24 mouse cellular contexts compared by ENCODE assay signal in genomic region chr11:67741569-67741968, GRCm38 (mm10). TPM values are rescaled to one million over a fixed set of nuclear protein-coding genes. Genes with fewer than 3 reads are reported as not detected.
DNase-seq lines count a peak whose midpoint lies in the region; ATAC-seq and TF ChIP-seq lines count a peak whose summit lies in the region.
"Had no signal": no experiment of that assay in that cellular context is flagged by ENCODE, and none has a peak within 500 bp of the region (broad histone marks: within the 10 kb centered on the region; RNA-seq: fewer than 3 reads in every experiment).

No protein-coding gene starts in this region.

- H3K4me1 ChIP-seq in intestine, postnatal 0 days (replicated peaks; ENCODE audit: control insufficient read depth, insufficient read depth, low read length): no peaks in the 10 kb centered on the region
- H3K4me1 ChIP-seq in intestine, embryonic 16.5 days (ENCODE audit: control insufficient read depth, insufficient read depth, low read length): no peaks in the 10 kb centered on the region
- no peaks in the 10 kb centered on the region for H3K4me1 ChIP-seq in lung, embryonic 14.5 days (ENCODE audit: insufficient read depth)
- no peaks in the 10 kb centered on the region for H3K4me1 ChIP-seq in cortical plate, adult 2 months (ENCODE audit: control insufficient read depth, insufficient read depth, low read length)
- H3K4me1 ChIP-seq: embryonic facial prominence, embryonic 12.5 days; heart, embryonic 13.5 days; hindbrain, embryonic 13.5 days had no signal

- H3K27me3 ChIP-seq in intestine, postnatal 0 days (replicated peaks; ENCODE audit: control insufficient read depth, insufficient read depth, low read length): no peaks in the 10 kb centered on the region
- H3K27me3 ChIP-seq in intestine, embryonic 16.5 days (replicated peaks; ENCODE audit: control insufficient read depth, insufficient read depth, low read length): no peaks in the 10 kb centered on the region
- no peaks in the 10 kb centered on the region for H3K27me3 ChIP-seq in lung, embryonic 14.5 days (ENCODE audit: insufficient read depth, low read length)
- H3K27me3 ChIP-seq: embryonic facial prominence, embryonic 12.5 days; heart, embryonic 13.5 days; hindbrain, embryonic 13.5 days had no signal

- no peaks in the 10 kb centered on the region for H3K9me3 ChIP-seq in intestine, postnatal 0 days (ENCODE audit: control insufficient read depth)
- H3K9me3 ChIP-seq in intestine, embryonic 16.5 days (ENCODE audit: control insufficient read depth, low read length): no peaks in the 10 kb centered on the region
- no peaks in the 10 kb centered on the region for H3K9me3 ChIP-seq in lung, embryonic 14.5 days (ENCODE audit: low read depth, low read length)
- H3K9me3 ChIP-seq: embryonic facial prominence, embryonic 12.5 days; heart, embryonic 13.5 days; hindbrain, embryonic 13.5 days had no signal

- no peak for DNase-seq in frontal cortex, postnatal 10 days (ENCODE audit: low spot score in 2 of 2)
- no peak for DNase-seq in lung, embryonic 14.5 days
- no peak for DNase-seq in lung, postnatal 10 days
- DNase-seq in spleen, adult 12 weeks (ENCODE audit: low spot score): no peak
- DNase-seq: adrenal gland, postnatal 14 days; cerebellum, adult 2 months; cerebellum, postnatal 14 days; gastrocnemius, postnatal 14 days; heart, postnatal 10 days had no signal

- no peak overlapping the region for H3K27ac ChIP-seq in intestine, postnatal 0 days (ENCODE audit: low read depth, low read length)
- no peak overlapping the region for H3K27ac ChIP-seq in intestine, embryonic 16.5 days (ENCODE audit: low read length)
- H3K27ac ChIP-seq in lung, embryonic 14.5 days (ENCODE audit: low read depth): no peak overlapping the region
- no peak overlapping the region for H3K27ac ChIP-seq in cortical plate, adult 2 months (ENCODE audit: insufficient read depth, low read length)
- H3K27ac ChIP-seq: embryonic facial prominence, embryonic 12.5 days; heart, embryonic 13.5 days; hindbrain, embryonic 13.5 days; hindbrain, postnatal 0 days had no signal

- TF ChIP-seq POLR2A in cortical plate, adult 2 months (IDR thresholded peaks at IDR 0.05; ENCODE audit: extremely low read depth, insufficient read depth, low read length): no peak

- peak; percentile 50; the same call in 1 of the 2 replicates for ATAC-seq in frontal cortex, adult (ENCODE audit: low TSS enrichment)
- no peak for ATAC-seq in intestine, postnatal 0 days
- ATAC-seq in intestine, embryonic 16.5 days: no peak
- no peak for ATAC-seq in lung, embryonic 14.5 days (ENCODE audit: insufficient read depth)
- ATAC-seq: activated CD4-positive, CD25-positive, alpha-beta regulatory T cell, adult 4 months; forebrain, embryonic 16.5 days; hindbrain, postnatal 0 days; Patski had no signal

- H3K4me3 ChIP-seq in intestine, postnatal 0 days (ENCODE audit: low read depth, low read length): no peak overlapping the region
- no peak overlapping the region for H3K4me3 ChIP-seq in intestine, embryonic 16.5 days (ENCODE audit: low read length)
- no peak overlapping the region for H3K4me3 ChIP-seq in lung, embryonic 14.5 days (ENCODE audit: low read depth, low read length)
- H3K4me3 ChIP-seq in cortical plate, adult 2 months (ENCODE audit: insufficient read depth, low read length): no peak overlapping the region
- H3K4me3 ChIP-seq: embryonic facial prominence, embryonic 12.5 days; heart, embryonic 13.5 days; hindbrain, embryonic 13.5 days had no signal

- TF ChIP-seq CTCF in intestine, postnatal 0 days (IDR thresholded peaks at IDR 0.05; ENCODE audit: low read depth): peak; percentile 43
- 0 out of 2 replicates have a peak, but pooled peaks have one; percentile 5 for TF ChIP-seq CTCF in lung, embryonic 14.5 days (IDR thresholded peaks at IDR 0.05; ENCODE audit: low read depth)
- peak; percentile 30; the same call in 1 of the 2 replicates for TF ChIP-seq CTCF in cortical plate, adult 2 months (IDR thresholded peaks at IDR 0.05; ENCODE audit: extremely low read depth, insufficient read depth, low read length)

- no peaks in the 10 kb centered on the region for H3K36me3 ChIP-seq in intestine, postnatal 0 days (ENCODE audit: control insufficient read depth, insufficient read depth)
- H3K36me3 ChIP-seq in intestine, embryonic 16.5 days (ENCODE audit: control insufficient read depth, insufficient read depth, low read length): no peaks in the 10 kb centered on the region
- no peaks in the 10 kb centered on the region for H3K36me3 ChIP-seq in lung, embryonic 14.5 days (ENCODE audit: insufficient read depth)
- H3K36me3 ChIP-seq: embryonic facial prominence, embryonic 12.5 days; heart, embryonic 13.5 days; hindbrain, embryonic 13.5 days had no signal

- no peak overlapping the region for H3K4me2 ChIP-seq in intestine, postnatal 0 days (replicated peaks; ENCODE audit: low read depth)
- H3K4me2 ChIP-seq in intestine, embryonic 16.5 days (ENCODE audit: low read depth, low read length): no peak overlapping the region
- H3K4me2 ChIP-seq in lung, embryonic 14.5 days: no peak overlapping the region
- H3K4me2 ChIP-seq: embryonic facial prominence, embryonic 12.5 days; heart, embryonic 13.5 days; hindbrain, embryonic 13.5 days had no signal

- H3K9ac ChIP-seq in intestine, postnatal 0 days (ENCODE audit: low read depth, low read length): no peak overlapping the region
- H3K9ac ChIP-seq in intestine, embryonic 16.5 days (ENCODE audit: low read depth, low read length): no peak overlapping the region
- no peak overlapping the region for H3K9ac ChIP-seq in lung, embryonic 14.5 days
- H3K9ac ChIP-seq: embryonic facial prominence, embryonic 12.5 days; heart, embryonic 13.5 days; hindbrain, embryonic 13.5 days had no signal

RNA-seq across cellular contexts. Expression of gene Glp2r, which starts 29.4 kb away (rescaled TPM):
- polyA plus RNA-seq in intestine, postnatal 0 days (2015; fragmentation: Nextera tagmentation; extraction: Ambion mirVana): 2.8 and 2.9 TPM in 2 replicates
- 4.4 and 5.6 TPM in 2 replicates for polyA plus RNA-seq in intestine, embryonic 16.5 days (2015; fragmentation: Nextera tagmentation; extraction: Ambion mirVana)
- 0.11 and 0.12 TPM in 2 replicates for polyA plus RNA-seq in lung, embryonic 14.5 days (2014; fragmentation: Nextera tagmentation; extraction: Ambion mirVana)
- 1.3 and 2.0 TPM in 2 replicates for polyA plus RNA-seq in cortical plate, adult 2 months (2012; rRNA removed)
- polyA plus RNA-seq: activated CD4-positive, CD25-positive, alpha-beta regulatory T cell, adult 4 months; C2C12; forebrain, embryonic 11.5 days; heart, embryonic 13.5 days; hindbrain, embryonic 13.5 days; Patski had no signal

RNA-seq across cellular contexts. Expression of gene Gsg1l2, which starts 32.8 kb away (rescaled TPM):
- polyA plus RNA-seq in intestine, postnatal 0 days (2015; fragmentation: Nextera tagmentation; extraction: Ambion mirVana): 0.23 TPM in 1 of 2 replicates, not detected in the other
- polyA plus RNA-seq in intestine, embryonic 16.5 days (2015; fragmentation: Nextera tagmentation; extraction: Ambion mirVana): 0.11 and 0.26 TPM in 2 replicates
- polyA plus RNA-seq in lung, embryonic 14.5 days (2014; fragmentation: Nextera tagmentation; extraction: Ambion mirVana): not detected in 2 replicates
- polyA plus RNA-seq in cortical plate, adult 2 months (2012; rRNA removed): 0.08 TPM in 2 replicates
- polyA plus RNA-seq: activated CD4-positive, CD25-positive, alpha-beta regulatory T cell, adult 4 months; C2C12; cerebellum, adult 2 months; embryonic facial prominence, embryonic 12.5 days; forebrain, embryonic 11.5 days; forebrain, embryonic 16.5 days; gonadal fat pad, adult 2 months; heart, embryonic 13.5 days; hindbrain, embryonic 13.5 days; hindbrain, postnatal 0 days; Patski had no signal

RNA-seq across cellular contexts. Expression of gene Rcvrn, which starts 46.4 kb away (rescaled TPM):
- polyA plus RNA-seq in intestine, postnatal 0 days (2015; fragmentation: Nextera tagmentation; extraction: Ambion mirVana): not detected in 2 replicates
- not detected in 2 replicates for polyA plus RNA-seq in intestine, embryonic 16.5 days (2015; fragmentation: Nextera tagmentation; extraction: Ambion mirVana)
- polyA plus RNA-seq in lung, embryonic 14.5 days (2014; fragmentation: Nextera tagmentation; extraction: Ambion mirVana): not detected in 2 replicates
- 1.3 and 2.1 TPM in 2 replicates for polyA plus RNA-seq in cortical plate, adult 2 months (2012; rRNA removed)
- polyA plus RNA-seq: activated CD4-positive, CD25-positive, alpha-beta regulatory T cell, adult 4 months; C2C12; embryonic facial prominence, embryonic 12.5 days; forebrain, embryonic 11.5 days; forebrain, embryonic 16.5 days; gonadal fat pad, adult 2 months; heart, embryonic 13.5 days; hindbrain, embryonic 13.5 days; hindbrain, postnatal 0 days; intestine, embryonic 14.5 days; Patski had no signal

RNA-seq across cellular contexts. Expression of gene Dhrs7c, which starts 56.4 kb away (rescaled TPM):
- polyA plus RNA-seq in intestine, postnatal 0 days (2015; fragmentation: Nextera tagmentation; extraction: Ambion mirVana): not detected in 2 replicates
- 0.12 TPM in 1 of 2 replicates, not detected in the other for polyA plus RNA-seq in intestine, embryonic 16.5 days (2015; fragmentation: Nextera tagmentation; extraction: Ambion mirVana)
- polyA plus RNA-seq in lung, embryonic 14.5 days (2014; fragmentation: Nextera tagmentation; extraction: Ambion mirVana): 0.49 TPM in 1 of 2 replicates, not detected in the other
- 0.13 and 0.15 TPM in 2 replicates for polyA plus RNA-seq in cortical plate, adult 2 months (2012; rRNA removed)
- polyA plus RNA-seq: activated CD4-positive, CD25-positive, alpha-beta regulatory T cell, adult 4 months; cerebellum, adult 2 months; forebrain, embryonic 11.5 days; forebrain, embryonic 16.5 days; hindbrain, embryonic 13.5 days; intestine, embryonic 14.5 days; Patski had no signal
